Mouse (Mus musculus): ENCODE results near the gene Zfp706. TPM values are rescaled to one million over a fixed set of nuclear protein-coding genes. Genes with fewer than 3 reads are reported as not detected.

Gene Zfp706
- polyA plus RNA-seq, 1 experiment from 2014 or later = 379 TPM

DNA sequence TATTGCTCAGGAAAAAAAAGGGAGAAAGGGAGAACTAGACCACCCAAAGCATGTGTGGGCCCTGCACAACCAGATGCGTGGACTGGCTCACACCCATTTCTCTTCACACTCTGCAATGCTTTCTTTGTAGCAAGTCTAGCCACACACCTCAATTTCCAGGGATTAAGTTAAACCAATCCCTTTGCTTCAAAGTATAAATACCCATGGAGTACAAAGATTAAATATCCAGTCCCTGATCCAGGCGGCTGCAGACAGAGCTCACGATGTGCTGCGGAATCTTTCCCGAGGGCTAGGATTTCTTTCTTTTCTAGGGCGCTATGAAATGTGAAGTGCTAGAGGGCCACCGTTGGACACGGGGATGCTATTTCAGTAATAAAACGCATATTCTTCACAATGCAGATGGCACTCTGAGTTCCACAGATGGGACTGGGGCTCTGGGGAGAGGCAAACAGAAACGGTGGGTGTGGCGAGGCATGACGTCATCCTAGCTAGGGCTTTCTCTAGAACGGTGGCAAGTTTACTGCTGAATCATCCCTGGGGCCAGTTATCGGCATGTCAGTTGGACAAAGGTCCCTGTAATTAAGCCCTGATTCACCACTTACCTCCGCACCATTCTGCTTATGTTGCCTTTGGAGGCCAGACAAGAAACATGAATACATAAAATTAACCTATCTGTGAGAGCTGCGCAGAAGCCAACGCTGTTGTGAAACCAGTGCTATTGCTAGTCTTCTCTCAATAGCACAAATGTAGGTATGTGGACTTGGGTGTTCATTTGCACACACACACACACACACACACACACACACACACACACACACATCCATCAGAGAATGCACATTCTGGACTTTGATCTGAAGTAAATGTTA lies 47.3 kb downstream of the Zfp706 start:
- peak overlapping the region; percentile 35 for H3K4me2 ChIP-seq (ENCODE audit: low read depth, low read length)
- no peak overlapping the region for H3K27ac ChIP-seq (replicated peaks; ENCODE audit: low read depth, low read length)
- WGBS = 43% methylated on average over 17 of the region's 17 CpGs
- H3K4me1 ChIP-seq (ENCODE audit: control insufficient read depth, insufficient read depth, low read length) = no peaks in the 10 kb centered on the region
- ATAC-seq (ENCODE audit: low read depth) = peak; percentile 89
- DNase-seq (ENCODE audit: low spot score) = peak; percentile 73
- 0 out of 2 replicates have a peak overlapping the region, but pooled peaks have one; percentile 6 for H3K4me3 ChIP-seq (ENCODE audit: low read depth, low read length)
- H3K9ac ChIP-seq (ENCODE audit: low read depth, low read length) = peak overlapping the region; percentile 30; the same call in 1 of the 2 replicates
- no peaks in the 10 kb centered on the region for H3K36me3 ChIP-seq (ENCODE audit: control insufficient read depth, insufficient read depth, low read length)
- H3K9me3 ChIP-seq (ENCODE audit: control insufficient read depth, low read length) = no peaks in the 10 kb centered on the region
- H3K27me3 ChIP-seq (replicated peaks; ENCODE audit: control insufficient read depth, insufficient read depth, low read length) = no peaks in the 10 kb centered on the region; the same call in 1 of the 2 replicates

DNA sequence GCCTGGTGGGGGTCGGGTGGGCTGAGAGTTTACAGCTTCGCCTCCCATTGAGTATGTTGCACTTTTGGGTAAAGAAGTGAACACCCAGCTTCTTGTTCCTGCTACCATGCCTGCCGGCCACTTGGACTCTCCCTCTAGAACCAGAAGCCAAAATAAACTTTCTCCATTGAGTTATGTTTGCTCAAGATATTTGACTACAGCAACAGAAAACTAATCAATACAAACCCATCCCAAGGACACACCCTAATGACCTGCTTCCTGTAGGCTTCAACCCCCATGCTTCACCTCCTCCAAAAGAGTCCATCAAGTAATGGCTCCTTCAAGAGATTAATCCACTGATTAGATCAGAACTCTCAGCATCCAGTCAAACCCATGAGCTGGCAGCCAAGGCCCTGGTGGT lies 51.4 kb downstream of the Zfp706 start:
- DNase-seq (ENCODE audit: low spot score) (no peak), ATAC-seq (ENCODE audit: low read depth) (no peak)
- H3K9ac ChIP-seq (ENCODE audit: low read depth, low read length) = no peak overlapping the region
- WGBS = 84% methylated on average over 2 of the region's 3 CpGs
- H3K27me3 ChIP-seq (replicated peaks; ENCODE audit: control insufficient read depth, insufficient read depth, low read length) = no peaks in the 10 kb centered on the region; the same call in 1 of the 2 replicates
- H3K27ac ChIP-seq (replicated peaks; ENCODE audit: low read depth, low read length) = no peak overlapping the region
- H3K4me2 ChIP-seq (ENCODE audit: low read depth, low read length) = no peak overlapping the region
- H3K36me3 ChIP-seq (ENCODE audit: control insufficient read depth, insufficient read depth, low read length) = no peaks in the 10 kb centered on the region
- no peak overlapping the region for H3K4me3 ChIP-seq (ENCODE audit: low read depth, low read length)
- H3K4me1 ChIP-seq (ENCODE audit: control insufficient read depth, insufficient read depth, low read length) = no peaks in the 10 kb centered on the region
- no peaks in the 10 kb centered on the region for H3K9me3 ChIP-seq (ENCODE audit: control insufficient read depth, low read length)

DNA sequence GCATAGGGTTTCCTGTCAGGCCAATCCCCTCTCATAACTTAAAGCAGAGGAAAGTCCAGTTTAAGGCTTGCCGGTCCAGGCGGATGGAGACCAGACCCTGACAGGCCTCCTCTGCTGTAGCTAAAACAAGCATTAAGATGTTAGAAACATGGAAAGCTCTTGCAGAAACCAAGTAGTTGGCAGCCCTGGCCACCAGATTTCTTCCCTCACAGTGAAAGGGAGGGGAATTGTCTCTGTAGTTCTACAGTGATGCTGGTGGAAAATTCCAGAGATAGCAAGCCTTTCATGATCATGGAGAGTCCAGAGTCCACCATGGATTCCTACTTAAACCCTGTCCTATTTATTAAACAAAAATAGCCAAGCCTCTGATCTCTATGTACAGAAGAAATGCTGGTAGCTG lies 57.3 kb downstream of the Zfp706 start:
- ATAC-seq (ENCODE audit: low read depth) = no peak
- H3K4me2 ChIP-seq (ENCODE audit: low read depth, low read length) = no peak overlapping the region
- WGBS = 98% methylated on average over 2 of the region's 2 CpGs

DNA sequence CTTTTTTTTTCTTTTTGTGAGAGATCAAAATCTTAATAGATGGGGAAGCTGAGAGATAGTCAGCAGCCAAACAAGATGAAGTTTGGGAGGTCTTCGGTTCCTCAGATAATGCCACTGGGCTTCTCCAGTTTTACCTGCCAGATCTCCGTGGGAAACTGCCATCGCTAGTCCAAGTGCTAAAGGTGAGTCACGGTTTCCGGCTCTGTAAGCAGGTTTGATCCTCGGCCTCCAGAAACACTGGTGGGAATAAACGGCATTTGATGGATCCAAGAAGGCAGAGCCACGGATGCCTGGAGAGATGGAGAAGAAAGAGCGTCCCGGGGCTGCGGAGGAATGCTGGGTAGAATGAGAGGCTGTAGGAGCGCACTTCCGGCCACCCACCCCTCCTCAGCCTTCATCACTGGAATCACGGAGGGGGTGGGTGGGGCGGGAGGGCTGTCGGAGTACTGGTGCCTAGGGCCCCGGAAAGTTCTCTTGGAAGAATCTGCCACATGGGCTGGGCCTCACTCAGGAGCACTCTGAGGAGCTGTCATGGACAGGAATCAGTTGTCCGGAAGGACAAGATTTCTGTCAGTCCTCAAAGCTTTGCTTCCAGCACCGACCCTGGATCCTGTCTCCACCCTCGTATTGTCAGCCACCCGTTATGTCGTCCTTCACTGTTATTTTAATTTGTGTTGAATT lies 58.6 kb downstream of the Zfp706 start:
- H3K27ac ChIP-seq (replicated peaks; ENCODE audit: low read depth, low read length) = no peak overlapping the region
- ATAC-seq (ENCODE audit: low read depth) (no peak), DNase-seq (ENCODE audit: low spot score) (no peak)
- no peaks in the 10 kb centered on the region for H3K9me3 ChIP-seq (ENCODE audit: control insufficient read depth, low read length)
- WGBS = 78% methylated on average over 22 of the region's 22 CpGs
- H3K36me3 ChIP-seq (ENCODE audit: control insufficient read depth, insufficient read depth, low read length) = no peaks in the 10 kb centered on the region
- no peak overlapping the region for H3K4me3 ChIP-seq (ENCODE audit: low read depth, low read length)
- H3K4me1 ChIP-seq (ENCODE audit: control insufficient read depth, insufficient read depth, low read length) = peaks cover 3% of the 10 kb centered on the region; the same call in 1 of the 2 replicates
- H3K27me3 ChIP-seq (replicated peaks; ENCODE audit: control insufficient read depth, insufficient read depth, low read length) = no peaks in the 10 kb centered on the region
- H3K9ac ChIP-seq (ENCODE audit: low read depth, low read length) = no peak overlapping the region
- H3K4me2 ChIP-seq (ENCODE audit: low read depth, low read length) = no peak overlapping the region

More for the DNA sequence above, 57.3 kb downstream of the Zfp706 start:
- Histone ChIP-seq H3K4me1 (ENCODE audit: control insufficient read depth, insufficient read depth, low read length) (peaks cover 3% of the 10 kb centered on the region; the same call in 1 of the 2 replicates), H3K27me3 (replicated peaks; ENCODE audit: control insufficient read depth, insufficient read depth, low read length) (no peaks in the 10 kb centered on the region), H3K36me3 (ENCODE audit: control insufficient read depth, insufficient read depth, low read length) (no peaks in the 10 kb centered on the region), H3K9ac (ENCODE audit: low read depth, low read length) (no peak overlapping the region), H3K9me3 (ENCODE audit: control insufficient read depth, low read length) (no peaks in the 10 kb centered on the region), H3K4me3 (ENCODE audit: low read depth, low read length) (no peak overlapping the region), H3K27ac (replicated peaks; ENCODE audit: low read depth, low read length) (no peak overlapping the region)
- no peak for DNase-seq (ENCODE audit: low spot score)

All from embryonic facial prominence, embryonic 14.5 days (tissue).